Mouse (Mus musculus) WW6 (cell line): ENCODE measurements around the gene Yju2.

Experiments
- DNase-seq: peaks from one replicate; pipeline ENCODE4 v3.0.0-alpha.2; 2013; ENCODE audit warnings: low read depth, low spot score

The Yju2 gene

DNA sequence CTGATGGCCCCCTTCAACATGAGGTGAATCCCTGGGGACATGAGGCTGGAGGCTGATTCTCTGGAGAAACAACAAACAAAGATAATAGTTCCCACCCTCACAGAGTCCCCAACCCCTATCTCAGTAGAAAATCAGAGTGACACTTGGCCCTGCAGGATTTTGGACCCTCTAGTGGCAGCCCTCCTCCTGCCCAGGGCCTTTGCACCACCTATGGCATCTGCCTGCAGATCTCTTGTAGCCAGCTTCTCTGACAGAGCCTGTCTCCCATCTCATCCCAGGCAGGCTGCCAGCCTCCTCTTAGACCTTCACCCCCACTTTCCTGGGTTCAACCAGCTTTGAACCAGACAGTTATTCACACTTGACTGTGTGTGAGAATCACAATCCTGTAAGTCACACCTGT lies 1.9 kb downstream of the Yju2 start:
- no peak for DNase-seq

DNA sequence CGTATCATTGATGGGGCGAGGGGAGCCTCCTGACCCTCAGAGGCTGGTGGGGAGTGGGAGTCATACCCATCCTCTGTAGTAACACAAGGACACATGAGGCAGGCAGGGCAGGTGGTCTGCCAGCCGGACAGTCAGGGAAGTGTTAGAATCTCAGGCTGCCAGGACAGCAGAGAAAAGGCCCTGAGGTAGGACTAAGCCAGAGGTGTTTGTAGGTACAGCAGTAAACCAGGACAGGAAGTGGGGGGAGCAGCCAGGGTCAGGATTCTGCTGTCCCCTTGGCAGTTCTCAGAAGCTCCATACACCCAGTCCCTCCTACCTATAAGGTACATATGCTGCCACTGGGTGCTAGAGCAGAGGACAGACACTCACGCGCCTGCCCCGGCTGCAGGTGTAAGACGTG lies 2.7 kb downstream of the Yju2 start:
- no peak for DNase-seq

DNA sequence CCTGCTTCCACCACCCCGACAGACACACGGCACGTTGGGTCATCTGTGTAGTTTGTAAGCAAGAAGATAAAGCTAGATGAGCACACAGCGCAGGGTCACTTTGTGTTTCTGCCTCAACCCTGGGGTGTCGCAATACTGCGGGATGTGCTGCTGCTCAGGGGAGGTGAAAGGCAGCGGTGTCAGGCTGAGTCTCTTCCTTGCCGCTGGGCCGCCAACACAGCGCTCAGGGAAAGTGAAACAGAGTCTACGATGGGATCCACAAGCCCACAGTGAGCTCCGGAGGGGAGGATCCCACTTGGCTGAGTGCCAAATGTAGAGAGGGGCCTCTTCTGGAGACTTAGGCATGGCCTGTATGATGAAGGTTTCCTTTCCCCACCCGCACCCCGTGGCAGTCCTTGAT lies 4.3 kb downstream of the Yju2 start:
- no peak for DNase-seq

DNA sequence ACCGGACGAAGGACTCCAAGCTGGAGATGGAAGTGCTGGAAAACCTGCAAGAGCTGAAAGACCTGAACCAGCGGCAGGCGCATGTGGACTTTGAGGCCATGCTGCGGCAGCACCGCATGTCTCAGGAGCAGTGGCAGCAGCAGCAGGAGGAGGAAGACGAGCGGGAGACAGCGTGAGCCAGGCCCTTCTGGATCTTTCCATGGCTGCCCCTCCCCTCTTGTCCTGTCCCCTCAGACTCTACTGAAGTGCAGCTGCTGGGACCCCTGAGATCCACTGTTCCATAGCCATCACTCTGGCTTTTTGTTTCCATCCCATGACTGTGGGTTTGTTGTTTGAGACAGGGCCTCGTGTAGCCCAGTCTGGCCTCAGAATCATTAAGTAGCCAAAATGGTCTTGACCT lies 5.6 kb downstream of the Yju2 start:
- DNase-seq = no peak

DNA sequence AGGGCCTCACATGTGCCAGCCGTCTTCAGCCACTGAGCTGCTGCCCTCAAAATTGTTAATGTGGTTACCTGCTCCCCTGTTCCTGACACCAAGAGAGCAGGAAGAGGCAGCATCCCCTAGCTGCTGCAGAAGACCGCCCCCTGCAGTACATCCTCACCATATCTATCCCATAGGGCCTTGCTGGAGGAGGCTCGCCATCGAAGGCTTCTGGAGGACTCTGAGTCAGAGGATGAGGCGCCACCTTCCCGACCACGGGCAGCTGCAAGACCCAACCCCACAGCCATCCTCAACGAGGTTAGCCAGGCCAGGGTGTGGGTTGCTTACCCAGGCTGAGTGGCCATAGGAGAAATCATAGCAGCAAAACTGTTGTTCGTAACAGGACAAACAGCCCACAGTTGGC lies 6.1 kb downstream of the Yju2 start:
- no peak for DNase-seq

DNA sequence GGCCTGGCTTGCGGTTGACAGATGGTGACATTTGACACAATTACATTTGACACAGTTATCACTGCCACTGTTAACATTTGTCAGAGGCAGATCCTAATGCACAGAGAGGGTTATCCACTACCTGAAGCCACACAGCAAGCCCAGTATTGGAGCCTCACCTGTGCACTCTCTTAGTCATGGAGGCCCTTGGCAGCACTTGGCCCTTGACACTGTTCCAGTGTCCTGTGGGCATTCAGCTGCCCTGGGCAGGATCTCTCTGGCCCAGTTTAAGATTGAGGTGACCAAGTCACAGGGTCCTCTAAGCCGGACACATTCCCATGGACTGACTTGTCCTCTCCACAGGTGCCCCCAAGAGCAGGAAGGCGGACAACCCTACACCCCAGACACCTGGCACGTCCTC lies 8.3 kb downstream of the Yju2 start:
- DNase-seq = no peak

DNA sequence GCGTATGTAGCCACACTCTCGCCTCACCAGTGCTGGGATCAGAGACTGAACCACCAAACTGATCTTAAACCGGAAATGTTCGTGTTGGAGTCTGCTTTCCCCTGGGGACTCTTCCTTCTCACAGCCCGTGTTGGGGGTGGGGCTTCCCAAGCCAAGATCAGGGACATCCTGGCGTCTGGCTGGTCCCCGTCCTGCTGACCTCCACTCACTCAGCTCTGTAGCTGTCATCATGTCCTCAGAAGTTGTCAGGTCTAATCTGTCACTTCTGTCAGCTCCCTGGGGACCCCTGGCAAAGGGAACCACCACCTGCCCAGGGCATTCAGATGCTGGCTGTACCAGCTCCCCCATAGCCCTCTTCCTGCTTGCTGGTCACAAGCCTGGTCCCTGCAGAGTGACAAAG lies 9.3 kb downstream of the Yju2 start:
- no peak for DNase-seq

DNA sequence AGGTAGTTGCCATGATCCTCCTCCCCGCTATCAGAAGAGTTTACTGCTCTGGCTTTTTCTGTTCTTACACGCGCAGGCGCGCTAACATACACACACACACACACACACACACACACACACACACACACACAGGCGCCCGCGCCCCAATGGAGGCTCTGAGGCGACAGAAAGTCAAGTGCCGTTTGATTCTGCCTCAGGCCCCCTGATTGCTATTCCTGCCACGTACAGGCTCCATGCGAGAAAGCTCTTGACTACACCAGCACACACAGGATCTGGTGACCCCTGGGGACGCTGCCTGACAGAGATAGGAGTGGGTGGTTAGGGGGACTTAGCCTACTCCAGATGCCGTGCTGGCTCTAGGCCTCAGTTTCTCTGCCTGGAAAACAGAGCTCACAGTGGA lies 10.7 kb downstream of the Yju2 start:
- no peak for DNase-seq

DNA sequence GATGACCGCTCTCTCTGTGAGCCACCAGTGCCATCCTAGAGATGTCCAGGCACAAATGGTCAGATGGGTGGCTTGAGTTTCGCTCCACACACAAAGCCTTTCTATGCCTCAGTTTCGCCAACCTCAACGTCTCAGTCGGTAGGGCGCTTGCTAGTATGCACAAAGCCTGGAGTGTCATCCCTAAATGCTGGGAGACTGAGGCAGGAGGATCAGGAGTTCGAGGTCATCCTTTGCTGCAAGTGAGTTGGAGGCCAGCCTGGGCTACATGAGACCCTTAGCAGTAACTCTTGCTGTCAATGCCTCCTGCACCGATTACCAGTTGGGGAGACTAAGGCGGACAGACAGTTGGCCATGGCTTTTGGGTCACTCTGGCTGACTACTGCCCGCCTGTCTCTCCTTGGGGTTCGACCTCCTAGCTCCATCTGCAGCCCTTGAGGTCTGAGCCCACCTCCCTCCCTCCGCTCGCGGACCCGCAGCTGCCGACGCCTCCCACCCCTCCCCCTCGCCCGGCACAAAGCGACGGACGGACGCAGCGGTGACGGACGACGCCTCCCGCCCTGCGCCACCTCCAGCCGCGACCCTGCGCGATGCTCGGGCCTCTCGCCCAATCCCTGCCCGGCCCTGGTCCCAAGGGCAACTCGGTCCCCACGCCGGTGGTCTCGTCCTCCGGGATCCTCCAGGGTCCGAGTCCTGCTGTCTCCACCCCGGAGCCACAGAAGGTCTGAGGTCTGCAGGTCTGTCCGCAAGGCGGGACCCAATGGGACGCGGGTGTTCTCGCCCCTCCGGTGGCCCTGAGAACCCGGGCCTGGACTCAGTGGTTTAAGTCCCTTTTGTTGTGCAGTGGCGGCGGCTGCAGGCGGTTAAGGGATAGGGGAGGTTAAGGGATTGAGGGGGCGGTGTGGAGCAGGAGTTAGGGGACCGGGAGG lies 11.3 kb downstream of the Yju2 start, which contains the start of gene Shd:
Gene Shd (plus strand): TSS at position 502 of the 926 bp plus-strand sequence.
- DNase-seq = no peak

DNA sequence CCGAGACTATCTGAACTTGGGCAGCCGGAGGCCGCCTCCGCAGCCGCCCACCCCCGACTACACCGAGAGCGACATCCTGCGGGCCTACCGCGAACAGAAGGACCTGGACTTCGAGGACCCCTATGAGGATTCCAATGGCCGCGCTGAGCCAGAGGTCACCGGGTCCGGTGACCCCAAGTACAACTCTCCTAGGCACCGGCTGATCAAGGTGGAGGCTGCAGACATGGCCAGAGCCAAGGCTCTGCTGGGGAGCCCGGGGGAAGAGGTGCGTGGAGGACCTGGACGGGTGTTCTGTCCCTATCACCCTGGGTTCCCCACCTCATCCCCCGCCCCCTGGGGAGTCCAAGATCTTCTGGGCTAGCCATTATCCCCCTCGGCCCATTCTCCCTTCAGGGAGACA lies 12.6 kb downstream of the Yju2 start:
- no peak for DNase-seq

DNA sequence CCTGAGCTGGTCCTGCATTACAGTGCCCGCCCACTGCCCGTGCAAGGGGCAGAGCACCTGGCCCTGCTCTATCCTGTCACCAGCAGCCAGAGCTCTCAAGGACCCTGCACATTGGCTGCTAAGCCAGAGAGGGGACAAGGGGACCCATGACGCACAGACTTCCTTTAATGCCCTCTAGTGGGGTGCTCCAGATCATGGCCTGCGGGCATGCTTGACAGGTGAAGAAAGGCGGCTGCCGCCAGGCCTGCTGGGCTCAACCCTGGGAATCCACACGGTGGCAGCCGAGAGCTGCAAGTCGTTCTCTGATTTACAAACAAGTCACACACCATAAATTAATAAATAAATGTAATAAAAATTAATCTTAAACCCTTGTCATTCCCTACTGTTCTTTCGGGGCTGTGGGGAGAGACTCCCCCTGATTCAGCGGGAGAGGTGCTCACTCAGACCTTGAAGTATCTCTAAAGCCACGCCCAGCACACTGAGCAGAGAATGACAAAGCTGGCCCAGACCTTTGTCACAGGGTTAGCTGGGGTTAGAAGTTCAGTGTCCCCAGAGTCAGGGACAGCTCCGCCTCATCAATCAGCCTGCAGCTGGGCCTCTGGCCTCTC lies 17.5 kb downstream of the Yju2 start:
- DNase-seq = peak; percentile 62

DNA sequence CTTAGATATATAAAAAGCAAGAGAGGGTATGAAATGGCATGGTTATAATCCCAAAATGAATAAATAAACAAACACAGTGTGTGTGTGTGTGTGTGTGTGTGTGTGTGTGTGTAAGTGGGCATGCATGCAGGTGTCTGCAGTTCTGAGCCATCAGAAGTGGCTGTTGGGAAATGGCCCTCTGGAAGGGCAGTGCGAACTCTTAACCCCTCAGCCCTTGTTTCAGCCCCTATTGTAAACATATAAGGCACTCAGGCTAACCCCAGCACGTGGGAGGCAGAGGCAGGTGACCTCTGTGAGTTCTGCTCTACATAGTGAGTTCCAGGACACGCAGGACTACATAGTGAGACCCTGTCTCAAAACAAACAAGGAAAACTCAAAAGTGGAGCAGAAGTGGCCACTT lies 18.4 kb downstream of the Yju2 start:
- no peak for DNase-seq

DNA sequence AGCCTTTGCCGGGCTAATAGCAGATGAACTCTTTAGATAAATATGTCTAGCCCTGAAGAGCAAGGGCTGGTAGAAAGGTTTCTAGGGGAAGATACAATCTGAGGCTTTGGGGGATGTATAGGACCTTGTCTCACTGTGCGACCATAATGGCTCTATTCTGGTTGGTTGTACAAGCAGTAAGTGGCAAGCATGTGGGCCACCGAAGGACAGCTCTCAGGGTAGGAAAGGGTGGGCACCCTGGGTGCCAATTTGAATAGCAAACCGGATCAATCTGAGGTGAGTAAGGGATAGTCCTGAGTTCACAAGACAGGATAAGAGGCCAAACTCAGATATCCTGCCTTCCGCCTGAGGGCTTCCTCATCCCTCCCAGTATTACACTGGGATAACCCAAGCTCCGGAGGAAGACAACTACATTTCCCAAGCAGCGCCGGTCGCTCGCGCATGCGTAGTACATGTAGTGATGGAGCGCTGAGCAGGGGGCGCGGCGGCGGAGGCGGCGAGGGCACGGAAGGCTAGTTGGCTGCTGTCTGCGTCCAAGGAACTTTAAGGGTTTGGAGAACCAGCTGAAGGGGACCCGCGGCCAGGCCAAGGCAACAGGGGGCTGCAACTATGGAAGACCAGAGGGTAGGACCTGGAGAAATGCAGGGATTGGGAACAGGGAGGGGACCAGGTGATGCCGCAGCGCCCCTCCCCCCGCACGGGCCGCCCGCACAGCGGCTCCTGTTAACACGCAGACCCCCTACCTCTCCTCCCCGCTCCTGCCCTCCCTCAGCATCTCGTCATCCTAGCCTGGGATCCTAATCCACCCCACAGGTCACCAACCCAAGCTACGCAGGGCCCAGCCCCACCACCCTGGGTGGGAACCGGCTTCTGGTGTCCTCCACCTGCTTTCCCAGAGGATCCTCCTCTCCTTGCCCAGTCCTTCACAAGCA lies 27.4 kb downstream of the Yju2 start, which contains the start of gene Fsd1:
Gene Fsd1 (plus strand): TSS at position 480 of the 932 bp plus-strand sequence.
- DNase-seq = peak; percentile 67

DNA sequence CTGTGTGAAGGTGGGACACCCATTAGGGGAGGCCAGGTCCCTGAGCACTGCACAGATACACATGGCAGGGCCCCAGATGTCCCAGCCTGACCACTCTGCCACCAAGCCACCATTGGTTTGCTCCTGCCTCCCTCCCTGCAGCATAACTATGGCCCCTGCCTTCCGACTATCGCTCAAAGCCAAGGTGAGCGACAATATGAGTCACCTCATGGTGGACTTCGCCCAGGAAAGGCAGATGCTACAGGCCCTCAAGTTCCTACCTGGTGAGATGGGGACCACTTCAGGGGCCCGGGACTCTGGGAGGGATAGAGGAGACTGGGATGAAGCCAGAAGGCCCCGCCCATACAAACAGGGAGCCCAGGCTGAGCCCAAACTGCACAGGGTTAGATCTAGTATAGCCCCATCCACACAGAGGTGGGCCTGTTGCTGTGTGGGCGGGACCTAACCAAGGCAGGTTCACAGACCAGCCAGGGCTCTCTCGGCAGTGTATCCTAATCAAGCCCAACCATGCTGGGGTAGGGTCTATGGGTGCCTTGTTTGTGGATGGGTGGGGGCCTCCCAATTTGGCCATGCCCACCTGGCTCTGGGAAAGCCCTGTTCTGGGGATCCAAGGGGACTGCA lies 31.5 kb downstream of the Yju2 start:
- DNase-seq = no peak

DNA sequence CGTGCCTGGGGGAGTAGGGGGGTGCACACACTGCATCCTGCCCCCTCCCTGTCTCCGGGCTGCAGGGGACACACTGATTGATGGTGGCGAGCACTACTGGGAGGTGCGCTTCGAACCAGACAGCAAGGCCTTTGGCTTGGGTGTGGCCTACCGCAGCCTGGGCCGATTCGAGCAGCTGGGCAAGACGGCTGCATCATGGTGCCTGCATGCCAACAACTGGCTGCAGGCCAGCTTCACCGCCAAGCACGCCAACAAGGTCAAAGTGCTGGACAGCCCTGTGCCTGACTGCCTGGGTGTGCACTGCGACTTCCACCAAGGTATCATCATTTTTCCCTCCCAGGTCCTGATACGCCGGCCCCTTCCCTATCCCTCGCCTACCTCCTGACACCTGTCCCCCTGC lies 37.1 kb downstream of the Yju2 start:
- DNase-seq = no peak

DNA sequence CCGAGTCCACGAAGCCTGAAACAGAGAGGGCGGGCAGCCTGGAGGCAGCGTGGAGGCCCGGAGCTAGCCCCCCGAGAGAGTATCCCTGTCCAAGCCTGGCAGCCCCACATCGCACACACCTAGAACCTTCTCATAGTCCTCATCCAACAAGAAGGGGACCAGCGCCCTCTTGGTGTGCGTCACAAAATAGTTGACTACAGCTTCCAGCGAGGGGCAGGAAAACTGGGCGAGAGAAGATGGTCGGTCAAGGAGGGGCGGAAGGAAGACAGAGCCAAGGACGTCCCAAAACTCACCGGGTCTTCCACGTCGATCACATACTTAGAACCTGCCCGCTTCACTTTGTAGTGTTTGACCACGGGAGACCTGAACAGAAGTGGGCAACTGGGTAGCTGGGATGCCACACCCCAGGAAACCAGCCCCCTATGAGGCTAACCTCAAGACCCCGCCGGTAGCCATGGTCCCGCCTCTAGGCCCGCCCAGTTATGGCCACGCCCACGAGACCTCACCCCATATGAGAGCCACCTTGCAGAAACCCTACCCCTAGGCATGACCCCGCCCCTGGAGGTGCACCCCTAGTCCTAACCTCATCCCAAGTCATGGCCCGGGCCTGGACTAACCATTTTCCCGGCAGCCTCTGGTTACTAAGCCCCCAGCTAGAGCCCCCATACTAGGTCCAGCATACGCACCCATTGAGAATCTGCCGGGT lies 41.0 kb downstream of the Yju2 start:
- DNase-seq = peak; percentile 58

DNA sequence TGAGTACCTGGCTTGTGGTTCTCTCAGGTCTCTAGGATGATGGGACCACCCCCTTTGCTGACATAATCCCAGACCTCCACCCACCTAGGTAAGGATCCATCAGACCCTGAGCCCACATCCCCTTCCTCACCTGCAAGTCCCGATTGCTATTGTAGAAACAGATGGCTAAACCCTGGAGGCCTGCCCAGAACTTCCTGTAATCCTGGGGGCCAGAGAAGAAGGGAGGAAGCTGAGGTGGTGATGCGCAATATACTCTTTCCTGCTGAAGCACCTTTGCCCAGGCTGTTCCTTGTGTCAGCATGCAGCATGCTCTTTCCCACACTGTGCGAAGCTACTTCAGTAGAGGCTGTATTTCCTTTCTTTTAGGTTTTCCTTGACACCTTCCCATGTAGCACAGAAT lies 44.1 kb downstream of the Yju2 start:
- no peak for DNase-seq

DNA sequence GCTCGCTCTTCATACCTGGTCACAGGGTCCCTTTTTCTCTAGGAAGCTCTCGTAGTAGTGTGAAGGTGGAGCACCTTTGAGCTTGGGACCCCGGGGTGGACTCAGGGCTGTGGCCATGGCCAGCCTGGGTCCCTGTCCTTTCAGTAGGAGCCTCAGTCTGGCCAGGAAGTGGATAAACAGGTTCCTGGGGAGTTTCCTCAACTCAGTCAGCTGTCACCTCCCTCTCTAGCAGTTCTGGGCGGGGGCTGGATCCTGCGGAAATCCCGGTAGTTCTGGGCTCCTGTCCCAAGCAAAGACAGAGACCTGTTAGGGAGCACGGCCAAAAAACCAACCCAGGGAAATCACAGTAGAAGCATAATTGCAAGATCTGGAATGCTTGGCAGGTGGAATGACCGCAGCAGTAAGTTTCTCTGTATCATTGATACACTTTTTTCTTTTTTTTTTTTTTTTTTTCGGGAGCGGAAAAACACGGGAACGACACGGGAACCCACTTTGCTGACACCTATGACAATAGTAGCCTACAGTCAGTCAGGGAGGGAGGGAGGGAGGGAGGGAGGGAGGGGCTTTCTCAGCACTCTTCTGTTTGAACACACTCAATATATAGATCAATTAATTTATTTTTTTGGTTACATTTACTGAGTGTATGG lies 46.6 kb downstream of the Yju2 start, which contains the start of the genes Stap2 and Mpnd:
Gene Stap2 (minus strand): TSS at position 170 of the 647 bp plus-strand sequence.
Gene Mpnd (plus strand): TSS at position 297 of the 647 bp plus-strand sequence.
- DNase-seq = peak; percentile 89

DNA sequence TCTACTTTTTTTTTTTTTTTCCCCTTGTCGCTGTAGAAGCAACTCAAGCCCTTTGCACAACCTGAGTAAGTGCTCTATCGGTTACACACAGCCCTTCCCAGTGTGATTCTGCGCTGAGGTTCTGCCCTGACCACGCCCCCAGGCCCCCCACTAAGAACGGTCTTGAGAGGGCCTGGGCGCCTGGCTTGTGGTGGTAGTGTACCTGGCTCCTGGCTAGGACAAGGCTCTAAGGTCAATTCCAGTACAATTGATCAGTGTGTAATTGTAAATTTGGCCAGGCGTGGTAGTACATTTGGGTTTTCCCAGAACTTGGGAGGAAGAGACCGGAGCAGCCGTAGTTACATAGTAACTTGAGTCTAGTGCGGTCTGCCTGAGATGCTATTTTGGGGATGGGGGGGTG lies 48.1 kb downstream of the Yju2 start:
- DNase-seq = no peak
